In the genomic region with DNA sequence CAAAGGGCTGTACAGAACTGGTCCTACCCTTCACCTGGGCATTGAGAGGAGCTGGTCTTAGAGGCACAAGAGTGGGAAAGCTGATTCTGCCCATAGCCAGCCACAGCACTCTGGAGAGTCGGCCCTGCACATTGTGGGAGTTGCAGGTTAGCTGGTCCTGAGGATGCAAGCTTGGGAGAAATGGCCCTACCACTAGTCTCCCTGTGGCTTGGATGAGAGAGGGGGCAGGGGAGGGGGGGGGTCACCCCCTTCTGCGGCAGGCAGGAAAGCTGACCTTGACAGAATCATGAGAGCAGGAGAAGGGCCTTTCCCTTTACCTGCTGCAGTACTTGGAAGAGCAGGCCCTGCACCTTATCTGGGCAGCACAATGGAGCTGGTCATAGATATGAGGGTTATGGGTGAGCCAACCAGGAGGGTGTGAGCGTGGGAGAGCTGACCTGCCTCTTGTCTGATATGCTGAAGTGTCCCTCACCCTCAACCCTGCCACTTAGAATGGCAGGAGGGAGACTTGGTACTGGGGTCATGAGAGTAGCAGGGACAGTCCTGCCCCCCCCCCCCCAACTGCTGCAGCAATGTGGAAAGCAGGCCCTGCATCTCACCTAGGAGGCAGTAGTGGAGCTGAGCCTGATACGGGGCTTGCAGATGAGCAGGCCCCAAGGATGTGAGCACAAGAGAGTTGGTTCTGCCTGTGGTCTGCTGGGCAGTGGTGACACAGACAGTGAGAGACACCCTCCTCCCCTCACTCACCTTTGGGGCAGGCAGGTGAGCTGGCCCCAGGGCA, we compare ENCODE assay signal across 11 mouse cellular contexts. TPM values are rescaled to one million over a fixed set of nuclear protein-coding genes. Genes with fewer than 3 reads are reported as not detected.
DNase-seq lines count a peak whose midpoint lies in the region; ATAC-seq and TF ChIP-seq lines count a peak whose summit lies in the region.
"Had no signal": no experiment of that assay in that cellular context is flagged by ENCODE, and none has a peak within 500 bp of the region (broad histone marks: within the 10 kb centered on the region; RNA-seq: fewer than 3 reads in every experiment).

No protein-coding gene starts in this region.

- ATAC-seq in heart, embryonic 14.5 days (ENCODE audit: insufficient number of reproducible peaks, insufficient read depth, low FRiP score, low read depth), result 0 out of 2 replicates have a peak, but pooled peaks have one; percentile 25
- peak; percentile 94 for ATAC-seq in liver, embryonic 13.5 days (ENCODE audit: low read depth)

- no peaks in the 10 kb centered on the region for H3K36me3 ChIP-seq in heart, embryonic 14.5 days (ENCODE audit: control insufficient read depth, insufficient read depth, low read length)
- H3K36me3 ChIP-seq in E14TG2a.4 (ENCODE audit: insufficient read depth, low read length), result no peaks in the 10 kb centered on the region
- no peaks in the 10 kb centered on the region for H3K36me3 ChIP-seq in liver, embryonic 13.5 days

- no peak for DNase-seq in heart, adult 18-20 months
- peak; percentile 78 for DNase-seq in c-Kit-positive CD71-positive TER-119-negative erythroid progenitor cells, embryonic 14.5 days (ENCODE audit: low read depth)
- DNase-seq in liver, embryonic 13.5 days, result peak; percentile 72
- no peak for DNase-seq in ovary, postnatal 14 days (ENCODE audit: low spot score)
- DNase-seq in ovary, adult 18-20 months (ENCODE audit: low spot score), result no peak
- no peak for DNase-seq in right cerebral cortex, postnatal 25 days
- DNase-seq: right cerebral cortex, postnatal 4 days had no signal

- TF ChIP-seq CTCF in E14TG2a.4 (conservative IDR thresholded peaks at IDR 0.05; ENCODE audit: low read length), result 0 out of 2 replicates have a peak, but pooled peaks have one; percentile 7

- H3K9ac ChIP-seq in heart, embryonic 14.5 days (ENCODE audit: low read length), result no peak overlapping the region
- peak overlapping the region; percentile 70 for H3K9ac ChIP-seq in liver, embryonic 13.5 days

- WGBS in heart, embryonic 14.5 days, result 65% methylated on average over 4 of the region's 4 CpGs
- 25% methylated on average over 4 of the region's 4 CpGs for WGBS in liver, embryonic 13.5 days (ENCODE audit: insufficient replicate concordance)

- H3K4me1 ChIP-seq in heart, embryonic 14.5 days (ENCODE audit: control insufficient read depth in 2 of 2, insufficient read depth in 2 of 2, low read length in 2 of 2), result no peaks in the 10 kb centered on the region; a peak in 1 of 4 replicates
- no peaks in the 10 kb centered on the region for H3K4me1 ChIP-seq in E14TG2a.4 (replicated peaks; ENCODE audit: low read depth, low read length)
- H3K4me1 ChIP-seq in liver, embryonic 13.5 days (replicated peaks), result peaks cover 66% of the 10 kb centered on the region

- H3K27ac ChIP-seq in heart, embryonic 14.5 days (replicated peaks in 1 of 2; ENCODE audit: control insufficient read depth in 1 of 2, insufficient read depth in 1 of 2, low read depth in 2 of 2, low read length in 2 of 2), result no peak overlapping the region
- peak overlapping the region; percentile 92 for H3K27ac ChIP-seq in liver, embryonic 13.5 days

- no peaks in the 10 kb centered on the region for H3K27me3 ChIP-seq in heart, embryonic 14.5 days (ENCODE audit: control insufficient read depth, insufficient read depth, low read length)
- no peaks in the 10 kb centered on the region for H3K27me3 ChIP-seq in E14TG2a.4 (ENCODE audit: insufficient read depth, low read length)
- H3K27me3 ChIP-seq in liver, embryonic 13.5 days, result no peaks in the 10 kb centered on the region

- no peak overlapping the region for H3K4me3 ChIP-seq in heart, embryonic 14.5 days (ENCODE audit: control insufficient read depth in 1 of 2, insufficient read depth in 1 of 2, low read depth in 1 of 2, low read length in 2 of 2)
- no peak overlapping the region for H3K4me3 ChIP-seq in E14TG2a.4 (replicated peaks; ENCODE audit: low read length)
- H3K4me3 ChIP-seq in liver, embryonic 13.5 days (replicated peaks), result peak overlapping the region; percentile 10

- no peaks in the 10 kb centered on the region for H3K9me3 ChIP-seq in heart, embryonic 14.5 days (ENCODE audit: control insufficient read depth, low read length)
- H3K9me3 ChIP-seq in E14TG2a.4 (ENCODE audit: low read length), result peaks cover 8% of the 10 kb centered on the region; the same call in 1 of the 2 replicates
- H3K9me3 ChIP-seq in liver, embryonic 13.5 days (replicated peaks), result no peaks in the 10 kb centered on the region

- H3K4me2 ChIP-seq in heart, embryonic 14.5 days (ENCODE audit: low read length), result no peak overlapping the region
- H3K4me2 ChIP-seq in liver, embryonic 13.5 days, result peak overlapping the region; percentile 60

RNA-seq across cellular contexts. Expression of a gene that starts 11.9 kb away (rescaled TPM):
- 0.30 and 0.41 TPM in 2 replicates for polyA plus RNA-seq in heart, embryonic 14.5 days (2014; fragmentation: Nextera tagmentation; extraction: Ambion mirVana)
- not detected for total RNA-seq in heart, adult 18-20 months (2021)
- 6.4 TPM in 2 replicates for polyA plus RNA-seq in liver, embryonic 13.5 days (2015; fragmentation: Nextera tagmentation; extraction: Ambion mirVana)
- polyA plus RNA-seq: kidney, embryonic 14.5 days; thymus, adult 2 months had no signal

Comparison
In these comparisons a context has a peak if more than half of its experiments do, and no peak if none do; other contexts are left out.
1. DNase-seq: peak in c-Kit-positive CD71-positive TER-119-negative erythroid progenitor cells, embryonic 14.5 days (single experiment) and liver, embryonic 13.5 days (single experiment); none in heart, adult 18-20 months (0 of 2), ovary, postnatal 14 days (single experiment), ovary, adult 18-20 months (single experiment) and right cerebral cortex, postnatal 25 days (single experiment).